Mouse (Mus musculus) liver, embryonic 16.5 days (tissue): ENCODE data around the gene Cox19. TPM values are rescaled to one million over a fixed set of nuclear protein-coding genes. Genes with fewer than 3 reads are reported as not detected.

Experiments
- ATAC-seq: fragments of 200-750 bp; cut with Nextera tagmentation; 2 replicates; pipeline ENCODE4 v1.8.0; 2017; ENCODE audit warnings: low read depth, mild to moderate bottlenecking, moderate number of reproducible peaks, moderate library complexity
- H3K27ac ChIP-seq: fragments of 300-500 bp; sonication (generic); 2 replicates; pipeline ENCODE4 v1.5.1; 2014; ENCODE audit warnings: mild to moderate bottlenecking, low read length
- H3K27me3 ChIP-seq: fragments of 300-500 bp; sonication (generic); 2 replicates; pipeline ENCODE4 v1.6.1; 2014; ENCODE audit warnings: low read depth, low read length, mixed read lengths; ENCODE audit not compliant: control insufficient read depth, insufficient read depth
- H3K36me3 ChIP-seq: fragments of 300-500 bp; sonication (generic); 2 replicates; pipeline ENCODE4 v1.6.1; 2014; ENCODE audit warnings: mild to moderate bottlenecking; ENCODE audit not compliant: control insufficient read depth, insufficient read depth
- H3K4me1 ChIP-seq: fragments of 300-500 bp; sonication (generic); 2 replicates; pipeline ENCODE4 v1.6.1; 2014; ENCODE audit warnings: low read depth, low read length, mixed read lengths; ENCODE audit not compliant: control insufficient read depth
- H3K4me2 ChIP-seq: fragments of 300-500 bp; sonication (generic); 2 replicates; pipeline ENCODE4 v1.6.1; 2014; ENCODE audit warnings: low read depth, low read length, mixed read lengths
- H3K4me3 ChIP-seq: fragments of 300-500 bp; sonication (generic); 2 replicates; pipeline ENCODE4 v1.5.1; 2014; ENCODE audit warnings: low read depth, mild to moderate bottlenecking, low read length
- H3K9ac ChIP-seq: fragments of 300-500 bp; sonication (generic); 2 replicates; pipeline ENCODE4 v1.6.1; 2014; ENCODE audit warnings: low read depth, low read length
- H3K9me3 ChIP-seq: fragments of 300-500 bp; sonication (generic); replicated peaks from 2 replicates; pipeline ENCODE4 v1.6.1; 2016; ENCODE audit warnings: low read length; ENCODE audit not compliant: control insufficient read depth
- WGBS: fragments of 180-500 bp; shearing (Covaris S2); extraction: QIAGEN DNeasy Blood & Tissue Kit; methylation state at CpG from one replicate; pipeline ENCODE4 v1.1.7; 2014; ENCODE audit not compliant: insufficient replicate concordance; 5-methylcytosine and 5-hydroxymethylcytosine counted together
- polyA plus RNA-seq: library from polyadenylated mRNA; unstranded; fragments of >200 nt; fragmentation: Nextera tagmentation; extraction: Ambion mirVana; gene quantifications from 2 replicates; pipeline ENCODE4 v1.2.1, GENCODE M21; 2015

Cox19 gene
- polyA plus RNA-seq, 1 experiment from 2014 or later: 42.2 TPM

DNA sequence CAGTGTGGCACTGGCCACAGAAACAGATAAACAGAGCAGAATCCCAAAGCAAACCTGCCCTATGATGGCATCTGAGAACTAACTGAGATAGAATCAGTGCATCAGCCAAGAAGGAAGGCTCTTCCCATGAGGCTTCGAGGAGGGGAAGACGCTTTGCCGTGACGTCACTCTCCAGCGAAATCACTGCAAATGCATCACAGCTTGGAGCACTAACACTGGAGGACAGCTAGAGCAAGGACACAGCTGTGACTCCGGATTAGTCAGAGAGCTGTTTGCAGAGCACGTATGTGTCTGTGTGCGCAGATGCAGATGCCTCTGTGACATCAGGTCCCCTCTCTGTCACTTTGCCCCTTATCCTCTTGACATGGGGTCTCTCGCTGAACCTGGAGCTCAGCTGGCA lies 39.4 kb downstream of the Cox19 start:
- H3K9ac ChIP-seq: no peak overlapping the region
- no peaks in the 10 kb centered on the region; the same call in 1 of the 2 replicates for H3K4me1 ChIP-seq
- WGBS: 75% methylated on average over 9 of the region's 9 CpGs
- no peak overlapping the region for H3K27ac ChIP-seq
- no peak overlapping the region for H3K4me2 ChIP-seq
- no peak for ATAC-seq
- H3K4me3 ChIP-seq: no peak overlapping the region
- no peaks in the 10 kb centered on the region for H3K36me3 ChIP-seq
- no peaks in the 10 kb centered on the region for H3K9me3 ChIP-seq
- H3K27me3 ChIP-seq: no peaks in the 10 kb centered on the region

DNA sequence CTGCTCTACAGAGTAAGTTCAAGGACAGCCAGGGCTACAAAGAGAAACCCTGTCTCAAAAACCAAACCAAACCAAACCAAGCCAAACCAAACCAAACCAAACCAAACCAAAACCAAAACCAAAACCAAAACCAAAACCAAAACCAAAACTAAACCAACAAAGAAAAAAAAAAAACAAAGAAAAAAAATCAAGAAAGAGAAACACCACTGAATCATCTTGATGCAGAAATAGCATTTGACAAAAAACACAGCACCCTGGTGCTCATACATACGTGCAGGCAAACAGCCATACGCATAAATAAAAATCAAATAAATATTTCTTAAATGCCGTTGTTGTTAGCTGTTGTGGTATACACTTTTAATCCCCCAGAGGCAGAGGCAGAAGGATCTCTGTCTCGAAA lies 40.7 kb downstream of the Cox19 start:
- ATAC-seq: no peak
- Histone ChIP-seq H3K4me2 (no peak overlapping the region), H3K9ac (no peak overlapping the region), H3K4me1 (no peaks in the 10 kb centered on the region; the same call in 1 of the 2 replicates), H3K4me3 (no peak overlapping the region), H3K27ac (no peak overlapping the region), H3K27me3 (no peaks in the 10 kb centered on the region), H3K36me3 (no peaks in the 10 kb centered on the region), H3K9me3 (no peaks in the 10 kb centered on the region)
- WGBS: 75% methylated on average over 4 of the region's 4 CpGs

DNA sequence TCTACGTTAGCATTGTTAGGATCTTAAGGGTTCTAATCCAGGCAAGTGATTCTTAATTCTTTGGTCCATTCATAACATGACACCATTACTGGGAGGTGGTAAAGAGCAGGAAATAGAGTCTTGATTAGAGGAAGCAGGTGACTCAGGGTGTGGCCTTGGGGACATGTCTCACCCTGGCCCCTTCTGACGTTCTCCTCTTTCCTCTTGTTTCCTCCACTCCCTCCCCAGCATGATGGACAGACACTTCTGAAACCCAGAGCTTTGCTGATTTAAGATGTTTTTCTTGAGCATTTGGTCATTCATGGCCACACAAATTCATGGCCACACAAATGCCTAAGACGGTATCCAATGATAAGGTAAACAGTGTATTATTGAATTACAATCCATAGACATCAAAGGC lies 41.3 kb downstream of the Cox19 start:
- H3K27ac ChIP-seq: no peak overlapping the region
- ATAC-seq: no peak

DNA sequence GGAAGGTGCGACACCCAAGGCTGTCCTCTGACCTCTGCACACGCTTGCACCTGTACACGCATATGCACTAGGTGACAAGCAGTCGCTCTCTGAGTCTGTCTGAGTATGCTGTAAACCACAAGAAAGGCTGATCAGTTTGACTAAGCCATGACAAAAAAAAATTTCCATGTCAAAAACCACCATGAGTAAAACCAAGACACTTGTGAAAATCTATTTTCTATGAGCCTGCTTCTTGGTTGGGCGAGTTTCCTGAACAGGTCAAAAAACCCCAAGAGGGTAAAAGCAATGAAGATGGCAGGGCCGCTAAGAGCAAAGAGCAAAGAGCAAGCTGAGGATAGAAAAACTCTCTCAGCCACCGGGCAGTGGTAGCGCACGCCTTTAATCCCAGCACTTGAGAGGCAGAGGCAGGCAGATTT lies 47.6 kb downstream of the Cox19 start:
- Histone ChIP-seq H3K4me2 (no peak overlapping the region), H3K9me3 (no peaks in the 10 kb centered on the region), H3K9ac (no peak overlapping the region), H3K36me3 (no peaks in the 10 kb centered on the region), H3K4me3 (no peak overlapping the region), H3K27me3 (no peaks in the 10 kb centered on the region), H3K4me1 (peaks cover 3% of the 10 kb centered on the region), H3K27ac (no peak overlapping the region)
- no peak for ATAC-seq
- 73% methylated on average over 9 of the region's 9 CpGs for WGBS

More for the DNA sequence above, 41.3 kb downstream of the Cox19 start:
- Histone ChIP-seq H3K9me3 (no peaks in the 10 kb centered on the region), H3K9ac (no peak overlapping the region), H3K4me3 (no peak overlapping the region), H3K36me3 (no peaks in the 10 kb centered on the region), H3K27me3 (no peaks in the 10 kb centered on the region), H3K4me1 (no peaks in the 10 kb centered on the region; the same call in 1 of the 2 replicates), H3K4me2 (no peak overlapping the region)
- WGBS: 54% methylated on average over 3 of the region's 3 CpGs

DNA sequence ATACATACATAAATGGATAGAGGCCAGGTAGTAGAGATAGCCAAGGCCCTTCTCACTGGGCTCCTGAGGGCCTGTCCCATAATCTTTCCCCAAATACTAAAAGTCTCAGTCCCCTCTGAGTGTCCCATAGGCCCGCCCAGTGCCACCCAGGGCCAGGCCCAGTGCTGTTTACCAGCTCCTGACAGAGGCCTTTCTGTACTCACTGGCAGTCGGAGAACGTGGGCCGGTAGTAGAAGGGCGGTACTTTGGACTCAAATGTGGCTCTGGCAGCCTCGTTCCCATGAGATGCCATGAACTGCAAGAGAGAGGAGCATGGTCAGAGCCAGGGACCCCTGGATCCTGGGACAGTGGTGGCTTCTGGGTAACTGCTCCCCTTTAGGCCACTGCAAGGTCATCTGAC lies 49.1 kb downstream of the Cox19 start:
- H3K4me3 ChIP-seq: no peak overlapping the region
- no peaks in the 10 kb centered on the region for H3K9me3 ChIP-seq
- H3K4me2 ChIP-seq: no peak overlapping the region
- no peak for ATAC-seq
- H3K4me1 ChIP-seq: peaks cover 3% of the 10 kb centered on the region
- H3K36me3 ChIP-seq: no peaks in the 10 kb centered on the region
- WGBS: 78% methylated on average over 6 of the region's 6 CpGs
- H3K27me3 ChIP-seq: no peaks in the 10 kb centered on the region
- no peak overlapping the region for H3K9ac ChIP-seq
- no peak overlapping the region for H3K27ac ChIP-seq

DNA sequence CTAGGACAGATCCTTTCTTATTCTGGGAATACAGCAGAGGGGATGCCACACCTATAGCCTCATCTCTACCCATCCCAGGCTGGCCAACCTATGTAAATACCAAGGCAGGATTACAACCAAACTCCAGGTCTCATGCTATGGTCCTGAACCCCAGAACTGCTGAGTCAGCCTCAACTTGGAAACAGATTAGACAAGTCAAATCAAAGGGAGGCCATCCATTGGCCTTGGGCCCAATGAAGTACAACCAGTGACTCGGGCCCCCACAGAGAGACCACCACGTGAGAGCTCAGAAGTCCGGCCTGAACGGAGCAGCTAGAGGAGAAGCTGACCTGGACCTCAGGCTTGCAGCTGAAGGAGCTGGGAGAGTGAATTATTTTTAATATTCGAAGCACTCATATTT lies 53.5 kb downstream of the Cox19 start:
- Histone ChIP-seq H3K4me3 (no peak overlapping the region), H3K27me3 (no peaks in the 10 kb centered on the region), H3K9ac (no peak overlapping the region), H3K4me1 (peaks cover 3% of the 10 kb centered on the region), H3K4me2 (no peak overlapping the region), H3K36me3 (no peaks in the 10 kb centered on the region), H3K9me3 (no peaks in the 10 kb centered on the region), H3K27ac (no peak overlapping the region)
- ATAC-seq: no peak
- WGBS: 69% methylated on average over 5 of the region's 5 CpGs

DNA sequence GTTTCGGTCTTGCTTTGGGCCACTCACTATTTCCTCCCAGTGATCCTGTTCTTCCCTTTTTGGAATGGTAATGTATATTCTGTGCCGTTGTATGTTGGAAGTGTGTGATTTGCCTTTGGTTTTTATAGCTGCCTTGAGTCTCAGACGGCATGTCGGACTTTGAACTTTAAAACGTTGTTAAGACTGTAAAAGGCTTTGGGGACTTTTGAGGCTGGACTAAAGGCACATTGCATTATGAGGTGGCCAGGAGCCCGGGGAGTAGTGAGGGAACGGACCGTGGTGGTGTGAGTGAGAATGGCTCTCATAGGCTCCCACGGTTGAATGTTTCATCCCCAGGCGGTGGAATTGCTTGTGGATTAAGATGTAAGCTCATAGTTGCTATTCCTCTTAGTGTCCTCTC lies 54.1 kb downstream of the Cox19 start:
- Histone ChIP-seq H3K9me3 (no peaks in the 10 kb centered on the region), H3K4me1 (peaks cover 3% of the 10 kb centered on the region), H3K4me3 (no peak overlapping the region), H3K36me3 (no peaks in the 10 kb centered on the region), H3K4me2 (no peak overlapping the region), H3K27me3 (no peaks in the 10 kb centered on the region), H3K9ac (no peak overlapping the region), H3K27ac (no peak overlapping the region)
- 81% methylated on average over 10 of the region's 10 CpGs for WGBS
- no peak for ATAC-seq

DNA sequence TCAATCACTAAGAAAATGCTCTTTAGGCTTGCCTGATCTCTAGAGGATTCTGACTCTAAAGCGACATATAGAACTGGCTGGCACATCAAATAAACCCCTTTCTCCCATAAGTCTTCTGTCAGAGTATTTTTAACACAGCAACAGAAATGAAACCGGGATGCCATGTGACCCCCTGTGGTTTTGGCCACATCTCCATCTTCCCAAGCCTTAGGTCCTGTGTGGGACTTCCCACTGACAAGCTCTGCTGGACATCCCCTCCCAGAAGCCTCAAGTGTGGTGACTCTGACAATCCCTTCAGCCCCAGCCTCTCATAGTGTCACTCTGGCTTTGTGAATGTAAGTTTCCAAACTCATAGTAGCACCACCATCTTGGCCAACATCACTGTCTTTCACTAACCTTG lies 57.1 kb downstream of the Cox19 start:
- H3K4me3 ChIP-seq: no peak overlapping the region
- 51% methylated on average over 2 of the region's 2 CpGs for WGBS

DNA sequence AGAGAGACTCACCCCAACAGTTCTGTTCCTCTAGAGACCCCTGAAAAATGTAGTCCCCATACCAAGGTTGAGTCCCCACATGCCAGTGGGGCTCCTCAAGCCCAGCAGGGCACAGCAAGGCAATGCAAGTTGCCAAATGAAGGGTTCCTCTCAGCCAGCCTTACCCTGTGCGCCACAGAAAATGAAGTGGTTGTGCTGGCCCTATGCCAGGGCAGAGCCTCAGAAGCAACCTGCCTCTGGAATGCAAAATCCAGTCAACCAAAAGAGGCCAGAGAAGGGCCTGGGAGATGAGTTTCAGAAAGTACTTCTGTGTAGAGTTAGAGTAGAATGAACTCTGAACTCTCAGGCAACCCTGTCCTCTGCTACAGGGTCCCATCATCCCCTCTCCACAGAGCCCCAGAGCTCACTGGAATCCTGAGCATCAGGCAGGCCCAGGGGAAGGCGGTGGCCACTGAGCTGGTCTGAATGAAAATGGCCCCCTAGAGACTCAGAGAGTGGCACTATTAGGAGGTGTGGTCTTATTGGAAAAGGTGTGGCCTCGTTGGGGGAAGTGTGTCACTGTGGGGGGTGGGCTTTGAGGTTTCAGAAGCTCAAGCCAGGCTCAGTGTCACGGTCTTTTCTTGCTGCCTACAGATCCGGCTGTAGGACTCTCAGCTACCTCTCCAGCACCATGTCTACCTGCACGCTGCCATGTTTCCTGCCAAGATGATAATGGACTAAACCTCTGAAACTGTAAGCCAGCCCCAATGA lies 59.2 kb downstream of the Cox19 start:
- no peaks in the 10 kb centered on the region for H3K36me3 ChIP-seq
- H3K27me3 ChIP-seq: no peaks in the 10 kb centered on the region
- H3K4me2 ChIP-seq: no peak overlapping the region
- H3K27ac ChIP-seq: no peak overlapping the region
- peaks cover 8% of the 10 kb centered on the region for H3K4me1 ChIP-seq
- ATAC-seq: no peak
- 69% methylated on average over 6 of the region's 6 CpGs for WGBS
- no peak overlapping the region for H3K9ac ChIP-seq
- H3K4me3 ChIP-seq: no peak overlapping the region
- no peaks in the 10 kb centered on the region for H3K9me3 ChIP-seq

More for the DNA sequence above, 57.1 kb downstream of the Cox19 start:
- ATAC-seq: no peak
- H3K4me1 ChIP-seq: no peaks in the 10 kb centered on the region
- no peak overlapping the region for H3K9ac ChIP-seq
- no peaks in the 10 kb centered on the region for H3K36me3 ChIP-seq
- H3K4me2 ChIP-seq: no peak overlapping the region
- no peak overlapping the region for H3K27ac ChIP-seq
- no peaks in the 10 kb centered on the region for H3K9me3 ChIP-seq
- H3K27me3 ChIP-seq: no peaks in the 10 kb centered on the region
